9 mouse cellular contexts compared by ENCODE assay signal in genomic region chr8:128361343-128361870, GRCm38 (mm10). TPM values are rescaled to one million over a fixed set of nuclear protein-coding genes. Genes with fewer than 3 reads are reported as not detected.
A peak's percentile ranks its signal among the peaks of the same experiment; 100 is the strongest.
DNase-seq lines count a peak whose midpoint lies in the region; ATAC-seq and TF ChIP-seq lines count a peak whose summit lies in the region.
"Had no signal": no experiment of that assay in that cellular context is flagged by ENCODE, and none has a peak within 500 bp of the region (broad histone marks: within the 10 kb centered on the region; RNA-seq: fewer than 3 reads in every experiment).

No protein-coding gene starts in this region.

- WGBS in forebrain, embryonic 15.5 days: 25% methylated on average over 5 of the region's 5 CpGs
- 31% methylated on average over 5 of the region's 5 CpGs for WGBS in liver, embryonic 12.5 days (ENCODE audit: insufficient replicate concordance)

- no peak for TF ChIP-seq RAD21 in CH12.LX (IDR thresholded peaks at IDR 0.05; ENCODE audit: low read depth, low read length)

- in situ Hi-C loops in CH12.LX (cut with MboI; ENCODE audit: low pct_ligation_motif_present, low pct_unique_long_range_greater_than_20kb, low sequenced_read_pairs): loop anchor here (10.0 to 25.0 kb wide), 3 partner anchors 399 to 924 kb away; no protein-coding TSS in a partner anchor

- dilution Hi-C loops in CH12.LX (cut with MboI; ENCODE audit: extremely low pct_ligation_motif_present, extremely low pct_unique_long_range_greater_than_20kb, low sequenced_read_pairs): no loop called here

- H3K9ac ChIP-seq in CH12.LX (ENCODE audit: insufficient read depth, low read depth): no peak overlapping the region
- peak overlapping the region; percentile 17; the same call in 1 of the 2 replicates for H3K9ac ChIP-seq in forebrain, embryonic 15.5 days (replicated peaks)
- H3K9ac ChIP-seq in liver, embryonic 12.5 days: no peak overlapping the region

- no peak overlapping the region for H3K27ac ChIP-seq in CH12.LX (ENCODE audit: insufficient read depth, low read depth)
- peak overlapping the region; percentile 95 for H3K27ac ChIP-seq in forebrain, embryonic 15.5 days (replicated peaks)
- H3K27ac ChIP-seq in liver, embryonic 12.5 days: no peak overlapping the region

- H3K4me2 ChIP-seq in CH12.LX (ENCODE audit: insufficient read depth, low read depth, poor library complexity, severe bottlenecking): 0 out of 2 replicates have a peak overlapping the region, but pooled peaks have one; percentile 24
- peak overlapping the region; percentile 96 for H3K4me2 ChIP-seq in forebrain, embryonic 15.5 days (replicated peaks)
- H3K4me2 ChIP-seq in liver, embryonic 12.5 days: peak overlapping the region; percentile 67

- no peak for TF ChIP-seq EP300 in CH12.LX (IDR thresholded peaks at IDR 0.05; ENCODE audit: low read length)

- no peak for TF ChIP-seq POLR2A in CH12.LX (IDR thresholded peaks at IDR 0.05; ENCODE audit: low read depth, low read length)

- no peaks in the 10 kb centered on the region for H3K79me2 ChIP-seq in CH12.LX (replicated peaks; ENCODE audit: control insufficient read depth, extremely low read depth, insufficient read depth, poor library complexity, severe bottlenecking)

- H3K4me1 ChIP-seq in CH12.LX (ENCODE audit: control insufficient read depth in 1 of 2, insufficient read depth in 2 of 2): peaks cover 0 to 39% of the 10 kb centered on the region in 2 experiments; a peak in 3 of 4 replicates
- H3K4me1 ChIP-seq in forebrain, embryonic 15.5 days: peaks cover 69% of the 10 kb centered on the region
- no peaks in the 10 kb centered on the region; the same call in 1 of the 2 replicates for H3K4me1 ChIP-seq in liver, embryonic 12.5 days

- peak overlapping the region in 2 of 3 experiments; percentile 25 to 79 for H3K4me3 ChIP-seq in CH12.LX (replicated peaks in 1 of 3; ENCODE audit: low read depth in 2 of 3, low read length in 2 of 3, poor library complexity in 1 of 3)
- H3K4me3 ChIP-seq in forebrain, embryonic 15.5 days: peak overlapping the region; percentile 66
- H3K4me3 ChIP-seq in liver, embryonic 12.5 days: peak overlapping the region; percentile 60

- no peak for ATAC-seq in forebrain, embryonic 15.5 days (replicated peaks)
- ATAC-seq in liver, embryonic 12.5 days: no peak

- TF ChIP-seq CTCF in CH12.LX (conservative IDR thresholded peaks at IDR 0.05 in 1 of 2, IDR thresholded peaks at IDR 0.05 in 1 of 2; ENCODE audit: low read depth in 2 of 2, low read length in 2 of 2): no peak

- DNase-seq in heart, adult 11 months: peak; percentile 92
- DNase-seq in heart, adult 9 months (ENCODE audit: low spot score in 2 of 2): no peak
- no peak for DNase-seq in CH12.LX (ENCODE audit: extremely low read depth)
- DNase-seq in T-cell, adult 2 months (ENCODE audit: low spot score): no peak
- DNase-seq in natural killer cell, adult 2 months (ENCODE audit: low spot score in 2 of 2): no peak
- DNase-seq in frontal cortex, adult 2 months (ENCODE audit: extremely low spot score in 1 of 2, low spot score in 1 of 2): no peak
- DNase-seq: adrenal gland, adult 8-10 months had no signal

- no peaks in the 10 kb centered on the region for H3K27me3 ChIP-seq in CH12.LX (replicated peaks)
- no peaks in the 10 kb centered on the region for H3K27me3 ChIP-seq in forebrain, embryonic 15.5 days
- peaks cover 64% of the 10 kb centered on the region for H3K27me3 ChIP-seq in liver, embryonic 12.5 days (replicated peaks)

- H3K9me3 ChIP-seq in CH12.LX (replicated peaks; ENCODE audit: low read length): no peaks in the 10 kb centered on the region
- H3K9me3 ChIP-seq in forebrain, embryonic 15.5 days: no peaks in the 10 kb centered on the region
- H3K9me3 ChIP-seq in liver, embryonic 12.5 days (replicated peaks): no peaks in the 10 kb centered on the region

- H3K36me3 ChIP-seq in CH12.LX (replicated peaks in 1 of 2; ENCODE audit: control insufficient read depth in 1 of 2, insufficient read depth in 1 of 2, low read length in 1 of 2): peaks cover 2 to 8% of the 10 kb centered on the region in 2 experiments
- H3K36me3 ChIP-seq in forebrain, embryonic 15.5 days: no peaks in the 10 kb centered on the region
- H3K36me3 ChIP-seq in liver, embryonic 12.5 days: no peaks in the 10 kb centered on the region

TF ChIP-seq in CH12.LX, 34 proteins besides CTCF, POLR2A, EP300 and RAD21:
- TF ChIP-seq MXI1 (IDR thresholded peaks at IDR 0.05; ENCODE audit: low read depth, low read length) (no peak), HCFC1 (IDR thresholded peaks at IDR 0.05; ENCODE audit: low read depth, low read length) (no peak), MEF2A (IDR thresholded peaks at IDR 0.05; ENCODE audit: borderline replicate concordance, low read depth, low read length) (no peak), SIN3A (IDR thresholded peaks at IDR 0.05; ENCODE audit: low read length) (no peak), POLR2AphosphoS2 (IDR thresholded peaks at IDR 0.05; ENCODE audit: low read depth, low read length) (no peak), UBTF (IDR thresholded peaks at IDR 0.05; ENCODE audit: low read depth, low read length) (no peak), BHLHE40 (IDR thresholded peaks at IDR 0.05; ENCODE audit: low read depth, low read length) (no peak)

RNA-seq across cellular contexts. Expression of gene Nrp1, which starts 3.0 kb away (rescaled TPM):
- total RNA-seq in CH12.LX (2012; rRNA removed) (11.9 and 13.1 TPM in 2 replicates), CH12.LX (2014; rRNA removed) (14.7 and 16.7 TPM in 2 replicates)
- 6.9 and 7.3 TPM in 2 replicates for polyA plus RNA-seq in CH12.LX (2012; ENCODE audit: insufficient read length, low read depth)
- 132 and 134 TPM in 2 replicates for polyA plus RNA-seq in forebrain, embryonic 15.5 days (2015; fragmentation: Nextera tagmentation; extraction: Ambion mirVana)
- polyA plus RNA-seq in liver, embryonic 12.5 days (2016; fragmentation: Nextera tagmentation; extraction: Ambion mirVana): 32.0 and 32.8 TPM in 2 replicates
- polyA plus RNA-seq in frontal cortex, adult 2 months (2012; rRNA removed): 12.3 and 15.3 TPM in 2 replicates

Comparison
In these comparisons a context has a peak if more than half of its experiments do, and no peak if none do; other contexts are left out.
1. H3K4me2 ChIP-seq: peak in every context shown above with its lines; median percentile 96 in forebrain, embryonic 15.5 days; 67 in liver, embryonic 12.5 days; 24 in CH12.LX.